7 mouse cellular contexts compared by ENCODE assay signal in the genomic region with DNA sequence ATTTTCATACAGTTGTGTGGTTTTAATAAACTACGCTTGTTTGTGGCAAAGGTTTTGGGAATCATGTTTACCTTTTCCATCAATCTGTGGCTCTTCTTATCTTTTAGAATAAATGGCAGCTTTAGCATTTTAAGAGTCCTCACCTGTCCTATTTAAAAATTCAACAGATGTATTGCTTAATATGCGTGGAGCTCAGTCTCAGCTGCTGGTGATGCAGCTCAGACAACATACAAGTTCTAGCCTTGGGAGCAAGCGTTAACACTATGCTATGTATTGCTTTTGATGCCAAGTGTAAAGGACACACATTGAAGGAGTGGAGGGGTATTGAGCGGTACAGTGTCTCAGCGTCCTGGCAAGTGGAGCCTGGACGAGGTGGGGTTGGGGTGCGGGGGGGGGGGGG. TPM values are rescaled to one million over a fixed set of nuclear protein-coding genes. Genes with fewer than 3 reads are reported as not detected.
DNase-seq lines count a peak whose midpoint lies in the region; ATAC-seq and TF ChIP-seq lines count a peak whose summit lies in the region.

No protein-coding gene starts in this region.

- H3K9me3 ChIP-seq in lung, embryonic 14.5 days (ENCODE audit: low read depth, low read length), result no peaks in the 10 kb centered on the region
- no peaks in the 10 kb centered on the region for H3K9me3 ChIP-seq in embryonic facial prominence, embryonic 11.5 days (replicated peaks; ENCODE audit: control insufficient read depth, low read length)
- no peaks in the 10 kb centered on the region for H3K9me3 ChIP-seq in limb, embryonic 10.5 days (replicated peaks)

- H3K4me1 ChIP-seq in lung, embryonic 14.5 days (ENCODE audit: insufficient read depth), result no peaks in the 10 kb centered on the region
- H3K4me1 ChIP-seq in embryonic facial prominence, embryonic 11.5 days (ENCODE audit: control insufficient read depth, insufficient read depth, low read length), result no peaks in the 10 kb centered on the region
- H3K4me1 ChIP-seq in limb, embryonic 10.5 days, result peaks cover 6% of the 10 kb centered on the region

- H3K27me3 ChIP-seq in lung, embryonic 14.5 days (ENCODE audit: insufficient read depth, low read length), result no peaks in the 10 kb centered on the region
- H3K27me3 ChIP-seq in embryonic facial prominence, embryonic 11.5 days (ENCODE audit: control insufficient read depth, insufficient read depth, low read length), result no peaks in the 10 kb centered on the region
- H3K27me3 ChIP-seq in limb, embryonic 10.5 days (ENCODE audit: low read depth, poor library complexity, severe bottlenecking), result no peaks in the 10 kb centered on the region
- H3K27me3 ChIP-seq in splenic B cell, adult 2 months (ENCODE audit: control insufficient read depth, insufficient read depth, low read length, poor library complexity, severe bottlenecking), result no peaks in the 10 kb centered on the region

- peak overlapping the region; percentile 95 for H3K9ac ChIP-seq in lung, embryonic 14.5 days
- no peak overlapping the region; the same call in 1 of the 2 replicates for H3K9ac ChIP-seq in embryonic facial prominence, embryonic 11.5 days (replicated peaks; ENCODE audit: low read length)

- peak overlapping the region; percentile 89 for H3K4me3 ChIP-seq in lung, embryonic 14.5 days (ENCODE audit: low read depth, low read length)
- H3K4me3 ChIP-seq in embryonic facial prominence, embryonic 11.5 days (ENCODE audit: low read depth, low read length), result peak overlapping the region; percentile 87
- peak overlapping the region; percentile 89 for H3K4me3 ChIP-seq in limb, embryonic 10.5 days

- H3K4me2 ChIP-seq in lung, embryonic 14.5 days, result peak overlapping the region; percentile 72
- peak overlapping the region; percentile 57 for H3K4me2 ChIP-seq in embryonic facial prominence, embryonic 11.5 days (ENCODE audit: low read depth, low read length)

- DNase-seq in lung, embryonic 14.5 days, result no peak
- DNase-seq in lung, postnatal 36 days, result no peak
- no peak for DNase-seq in embryonic facial prominence, embryonic 11.5 days (ENCODE audit: low spot score)
- DNase-seq in limb, embryonic 10.5 days (ENCODE audit: low spot score), result no peak
- DNase-seq in splenic B cell, adult 2 months (ENCODE audit: low read depth, low spot score), result peak; percentile 13
- DNase-seq in lung, postnatal 4 days, result no peak
- no peak for DNase-seq in left cerebral cortex, adult 9 months (ENCODE audit: low spot score in 2 of 2)

- ATAC-seq in lung, embryonic 14.5 days (ENCODE audit: insufficient read depth), result no peak
- no peak for ATAC-seq in embryonic facial prominence, embryonic 11.5 days (replicated peaks; ENCODE audit: insufficient number of reproducible peaks, low FRiP score, low TSS enrichment, low read depth)

- WGBS in lung, embryonic 14.5 days, result 10% methylated on average over 7 of the region's 7 CpGs
- 12% methylated on average over 7 of the region's 7 CpGs for WGBS in embryonic facial prominence, embryonic 11.5 days
- WGBS in limb, embryonic 10.5 days, result 9% methylated on average over 7 of the region's 7 CpGs

- TF ChIP-seq CTCF in lung, embryonic 14.5 days (IDR thresholded peaks at IDR 0.05; ENCODE audit: low read depth), result no peak

- no peak overlapping the region for H3K27ac ChIP-seq in lung, embryonic 14.5 days (ENCODE audit: low read depth)
- H3K27ac ChIP-seq in embryonic facial prominence, embryonic 11.5 days (replicated peaks; ENCODE audit: low read depth, low read length), result no peak overlapping the region
- H3K27ac ChIP-seq in limb, embryonic 10.5 days, result peak overlapping the region; percentile 98; the same call in 1 of the 2 replicates

- H3K36me3 ChIP-seq in lung, embryonic 14.5 days (ENCODE audit: insufficient read depth), result peaks cover 27% of the 10 kb centered on the region
- H3K36me3 ChIP-seq in embryonic facial prominence, embryonic 11.5 days (replicated peaks; ENCODE audit: control insufficient read depth, insufficient read depth, low read depth, low read length), result peaks cover 6% of the 10 kb centered on the region; the same call in 1 of the 2 replicates
- peaks cover 31% of the 10 kb centered on the region for H3K36me3 ChIP-seq in limb, embryonic 10.5 days
- peaks cover 3% of the 10 kb centered on the region; the same call in 1 of the 2 replicates for H3K36me3 ChIP-seq in splenic B cell, adult 2 months (ENCODE audit: control insufficient read depth, insufficient read depth, low read length, poor library complexity, severe bottlenecking)

RNA-seq across cellular contexts. Expression of gene Rpl15, which starts 0.5 kb away (rescaled TPM):
- polyA plus RNA-seq in lung, embryonic 14.5 days (2014; fragmentation: Nextera tagmentation; extraction: Ambion mirVana), result 533 and 550 TPM in 2 replicates
- 469 and 514 TPM in 2 replicates for polyA plus RNA-seq in embryonic facial prominence, embryonic 11.5 days (2014; fragmentation: Nextera tagmentation; extraction: Ambion mirVana)
- 460 and 562 TPM in 2 replicates for polyA plus RNA-seq in limb, embryonic 10.5 days (2016; fragmentation: Nextera tagmentation; extraction: Ambion mirVana)

RNA-seq across cellular contexts. Expression of gene Nkiras1, which starts 0.7 kb away (rescaled TPM):
- polyA plus RNA-seq in lung, embryonic 14.5 days (2014; fragmentation: Nextera tagmentation; extraction: Ambion mirVana), result 10.2 and 12.8 TPM in 2 replicates
- 10.7 and 13.0 TPM in 2 replicates for polyA plus RNA-seq in embryonic facial prominence, embryonic 11.5 days (2014; fragmentation: Nextera tagmentation; extraction: Ambion mirVana)
- polyA plus RNA-seq in limb, embryonic 10.5 days (2016; fragmentation: Nextera tagmentation; extraction: Ambion mirVana), result 10.0 and 11.1 TPM in 2 replicates

RNA-seq across cellular contexts. Expression of gene Nr1d2, which starts 32.7 kb away (rescaled TPM):
- polyA plus RNA-seq in lung, embryonic 14.5 days (2014; fragmentation: Nextera tagmentation; extraction: Ambion mirVana), result 9.1 TPM in 2 replicates
- polyA plus RNA-seq in embryonic facial prominence, embryonic 11.5 days (2014; fragmentation: Nextera tagmentation; extraction: Ambion mirVana), result 6.2 and 7.0 TPM in 2 replicates
- 4.0 and 5.0 TPM in 2 replicates for polyA plus RNA-seq in limb, embryonic 10.5 days (2016; fragmentation: Nextera tagmentation; extraction: Ambion mirVana)

RNA-seq across cellular contexts. Expression of gene Ube2e1, which starts 60.0 kb away (rescaled TPM):
- polyA plus RNA-seq in lung, embryonic 14.5 days (2014; fragmentation: Nextera tagmentation; extraction: Ambion mirVana), result 49.5 and 50.0 TPM in 2 replicates
- polyA plus RNA-seq in embryonic facial prominence, embryonic 11.5 days (2014; fragmentation: Nextera tagmentation; extraction: Ambion mirVana), result 62.2 and 67.0 TPM in 2 replicates
- polyA plus RNA-seq in limb, embryonic 10.5 days (2016; fragmentation: Nextera tagmentation; extraction: Ambion mirVana), result 183 and 188 TPM in 2 replicates
